ENCODE assay signal across 20 mouse cellular contexts in the genomic region with DNA sequence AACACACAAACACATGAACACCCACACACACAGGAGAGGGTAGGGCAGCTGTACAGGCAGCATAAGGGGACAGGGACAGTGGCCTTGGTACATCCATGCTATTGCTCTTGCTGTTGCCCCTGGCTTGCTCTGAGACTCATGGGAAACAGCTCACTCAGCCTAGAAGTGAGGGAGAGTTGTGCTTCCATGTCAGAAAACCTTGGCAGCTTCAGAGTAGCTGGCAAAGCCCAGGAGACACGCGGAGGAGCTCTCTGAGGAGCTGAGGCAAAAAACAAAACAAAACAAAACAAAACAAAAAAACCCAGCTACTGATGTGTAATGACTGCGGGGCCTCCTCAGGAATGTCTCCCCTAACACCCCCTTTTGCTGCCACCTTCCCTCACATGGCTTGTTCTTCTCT.
A peak's percentile ranks its signal among the peaks of the same experiment; 100 is the strongest.
DNase-seq lines count a peak whose midpoint lies in the region; ATAC-seq and TF ChIP-seq lines count a peak whose summit lies in the region.
"Had no signal": no experiment of that assay in that cellular context is flagged by ENCODE, and none has a peak within 500 bp of the region (broad histone marks: within the 10 kb centered on the region; RNA-seq: fewer than 3 reads in every experiment).

No protein-coding gene starts in this region.

- H3K9ac ChIP-seq in lung, embryonic 14.5 days: no peak overlapping the region
- no peak overlapping the region for H3K9ac ChIP-seq in lung, postnatal 0 days (replicated peaks; ENCODE audit: low read depth)
- no peak overlapping the region for H3K9ac ChIP-seq in intestine, embryonic 16.5 days (ENCODE audit: low read depth, low read length)
- H3K9ac ChIP-seq: embryonic facial prominence, embryonic 12.5 days; forebrain, postnatal 0 days; heart, embryonic 12.5 days had no signal

- H3K4me1 ChIP-seq in lung, embryonic 14.5 days (ENCODE audit: insufficient read depth): no peaks in the 10 kb centered on the region
- H3K4me1 ChIP-seq in lung, postnatal 0 days (ENCODE audit: insufficient read depth, low read depth, low read length): no peaks in the 10 kb centered on the region
- H3K4me1 ChIP-seq in intestine, embryonic 16.5 days (ENCODE audit: control insufficient read depth, insufficient read depth, low read length): peaks cover 7% of the 10 kb centered on the region; the same call in 1 of the 2 replicates

- TF ChIP-seq EP300 in lung, postnatal 0 days (IDR thresholded peaks at IDR 0.05): no peak

- H3K27ac ChIP-seq in lung, embryonic 14.5 days (ENCODE audit: low read depth): no peak overlapping the region
- H3K27ac ChIP-seq in lung, postnatal 0 days (ENCODE audit: low read length): no peak overlapping the region
- H3K27ac ChIP-seq in intestine, embryonic 16.5 days (ENCODE audit: low read length): no peak overlapping the region
- H3K27ac ChIP-seq: embryonic facial prominence, embryonic 12.5 days; forebrain, embryonic 12.5 days had no signal

- no peaks in the 10 kb centered on the region for H3K36me3 ChIP-seq in lung, embryonic 14.5 days (ENCODE audit: insufficient read depth)
- no peaks in the 10 kb centered on the region for H3K36me3 ChIP-seq in lung, postnatal 0 days (ENCODE audit: insufficient read depth, low read length)
- H3K36me3 ChIP-seq in intestine, embryonic 16.5 days (ENCODE audit: control insufficient read depth, insufficient read depth, low read length): no peaks in the 10 kb centered on the region
- H3K36me3 ChIP-seq: embryonic facial prominence, embryonic 12.5 days; forebrain, embryonic 12.5 days; heart, embryonic 12.5 days had no signal

- H3K4me3 ChIP-seq in lung, embryonic 14.5 days (ENCODE audit: low read depth, low read length): no peak overlapping the region
- H3K4me3 ChIP-seq in lung, postnatal 0 days (ENCODE audit: low read depth, low read length): no peak overlapping the region
- H3K4me3 ChIP-seq in intestine, embryonic 16.5 days (ENCODE audit: low read length): no peak overlapping the region
- H3K4me3 ChIP-seq: embryonic facial prominence, embryonic 12.5 days; forebrain, embryonic 12.5 days; heart, embryonic 12.5 days had no signal

- TF ChIP-seq CTCF in lung, embryonic 14.5 days (IDR thresholded peaks at IDR 0.05; ENCODE audit: low read depth): no peak
- TF ChIP-seq CTCF in lung, postnatal 0 days (IDR thresholded peaks at IDR 0.05): no peak
- no peak for TF ChIP-seq CTCF in brain, embryonic 14.5 days (IDR thresholded peaks at IDR 0.05; ENCODE audit: borderline replicate concordance, extremely low read depth, insufficient read depth, insufficient read length)

- ATAC-seq in lung, embryonic 14.5 days (ENCODE audit: insufficient read depth): no peak
- no peak for ATAC-seq in lung, postnatal 0 days
- no peak for ATAC-seq in intestine, embryonic 16.5 days
- ATAC-seq: forebrain, postnatal 0 days; hindbrain, embryonic 16.5 days; inflammation-experienced regulatory T-cells, adult 6 months had no signal

- WGBS in lung, embryonic 14.5 days: 68% methylated on average over 3 of the region's 3 CpGs
- WGBS in lung, postnatal 0 days: 63% methylated on average over 3 of the region's 3 CpGs
- WGBS in intestine, embryonic 16.5 days: 81% methylated on average over 3 of the region's 3 CpGs

- H3K9me3 ChIP-seq in lung, embryonic 14.5 days (ENCODE audit: low read depth, low read length): no peaks in the 10 kb centered on the region
- no peaks in the 10 kb centered on the region for H3K9me3 ChIP-seq in lung, postnatal 0 days (ENCODE audit: low read length)
- H3K9me3 ChIP-seq in intestine, embryonic 16.5 days (ENCODE audit: control insufficient read depth, low read length): no peaks in the 10 kb centered on the region
- H3K9me3 ChIP-seq: embryonic facial prominence, embryonic 12.5 days; forebrain, embryonic 12.5 days; heart, embryonic 12.5 days had no signal

- no peak for TF ChIP-seq POLR2A in brain, embryonic 14.5 days (IDR thresholded peaks at IDR 0.05; ENCODE audit: borderline replicate concordance, extremely low read depth, insufficient read depth, insufficient read length, poor library complexity, severe bottlenecking)

- DNase-seq in adrenal gland, postnatal 10 days: peak; percentile 33
- no peak for DNase-seq in adrenal gland, adult 8-10 months
- peak; percentile 26 for DNase-seq in lung, embryonic 14.5 days
- DNase-seq in lung, postnatal 0 days (ENCODE audit: low spot score): no peak
- peak; percentile 45 for DNase-seq in 3T3-L1 (ENCODE audit: low read depth, low spot score)
- peak; percentile 25 for DNase-seq in brain, embryonic 14.5 days (ENCODE audit: low read depth)
- DNase-seq in right cerebral cortex, postnatal 14 days: no peak
- DNase-seq: adrenal gland, postnatal 36 days; cerebellum, adult 11 months; cerebellum, adult 8-10 months; cerebellum, postnatal 14 days; embryo, embryonic 11 days; forebrain, postnatal 0 days; gastrocnemius, postnatal 14 days had no signal

- H3K27me3 ChIP-seq in lung, embryonic 14.5 days (ENCODE audit: insufficient read depth, low read length): no peaks in the 10 kb centered on the region
- no peaks in the 10 kb centered on the region for H3K27me3 ChIP-seq in lung, postnatal 0 days (replicated peaks; ENCODE audit: insufficient read depth, low read length)
- H3K27me3 ChIP-seq in intestine, embryonic 16.5 days (replicated peaks; ENCODE audit: control insufficient read depth, insufficient read depth, low read length): no peaks in the 10 kb centered on the region
- H3K27me3 ChIP-seq: embryonic facial prominence, embryonic 12.5 days; forebrain, embryonic 12.5 days had no signal

- H3K4me2 ChIP-seq in lung, embryonic 14.5 days: no peak overlapping the region
- no peak overlapping the region for H3K4me2 ChIP-seq in lung, postnatal 0 days (replicated peaks; ENCODE audit: low read depth, low read length)
- H3K4me2 ChIP-seq in intestine, embryonic 16.5 days (ENCODE audit: low read depth, low read length): no peak overlapping the region
- H3K4me2 ChIP-seq: embryonic facial prominence, embryonic 12.5 days; forebrain, embryonic 12.5 days; heart, embryonic 12.5 days had no signal

Comparison
In these comparisons a context has a peak if more than half of its experiments do, and no peak if none do; other contexts are left out.
1. DNase-seq: peak in adrenal gland, postnatal 10 days (single experiment), lung, embryonic 14.5 days (single experiment), 3T3-L1 (single experiment) and brain, embryonic 14.5 days (single experiment); none in adrenal gland, adult 8-10 months (single experiment), lung, postnatal 0 days (single experiment) and right cerebral cortex, postnatal 14 days (single experiment).